Mouse (Mus musculus): ENCODE data around the gene Bcl2l1.

The Bcl2l1 gene

GRCm38 (mm10) chr2:152823770-152824169 lies 7.8 kb downstream of the Bcl2l1 start:
- no peak for DNase-seq

- no peak for DNase-seq
These were observed 10.0 kb downstream of the Bcl2l1 start for GRCm38 (mm10) chr2:152821566-152821965.

DNA sequence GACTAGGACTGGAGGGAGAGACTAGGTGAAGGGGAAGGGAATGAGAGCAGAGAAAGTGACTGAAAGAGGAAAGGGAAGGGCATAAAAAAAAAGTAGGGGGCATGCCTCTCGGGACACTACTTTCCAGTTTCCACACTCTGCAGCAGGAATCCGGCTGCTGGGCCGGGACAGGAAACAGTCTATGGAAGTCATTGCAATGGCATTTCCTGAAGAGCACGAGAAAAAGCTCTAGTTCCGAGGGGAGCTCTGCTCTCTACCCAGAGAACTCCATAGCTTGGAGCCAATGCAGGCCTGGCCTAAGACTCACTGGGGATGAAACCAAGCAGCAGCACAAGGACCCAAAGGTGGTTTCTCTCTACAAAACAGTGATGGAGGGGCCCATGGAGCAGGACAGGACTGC lies 10.5 kb downstream of the Bcl2l1 start:
- DNase-seq = peak; percentile 77

- DNase-seq = peak; percentile 86
These were observed 11.2 kb downstream of the Bcl2l1 start for GRCm38 (mm10) chr2:152820369-152820768.

GRCm38 (mm10) chr2:152819926-152820325 lies 11.6 kb downstream of the Bcl2l1 start:
- DNase-seq = no peak

GRCm38 (mm10) chr2:152819097-152819624 lies 12.4 kb downstream of the Bcl2l1 start:
- DNase-seq = peak; percentile 32

GRCm38 (mm10) chr2:152818679-152819078 lies 12.8 kb downstream of the Bcl2l1 start:
- DNase-seq = peak; percentile 70

DNA sequence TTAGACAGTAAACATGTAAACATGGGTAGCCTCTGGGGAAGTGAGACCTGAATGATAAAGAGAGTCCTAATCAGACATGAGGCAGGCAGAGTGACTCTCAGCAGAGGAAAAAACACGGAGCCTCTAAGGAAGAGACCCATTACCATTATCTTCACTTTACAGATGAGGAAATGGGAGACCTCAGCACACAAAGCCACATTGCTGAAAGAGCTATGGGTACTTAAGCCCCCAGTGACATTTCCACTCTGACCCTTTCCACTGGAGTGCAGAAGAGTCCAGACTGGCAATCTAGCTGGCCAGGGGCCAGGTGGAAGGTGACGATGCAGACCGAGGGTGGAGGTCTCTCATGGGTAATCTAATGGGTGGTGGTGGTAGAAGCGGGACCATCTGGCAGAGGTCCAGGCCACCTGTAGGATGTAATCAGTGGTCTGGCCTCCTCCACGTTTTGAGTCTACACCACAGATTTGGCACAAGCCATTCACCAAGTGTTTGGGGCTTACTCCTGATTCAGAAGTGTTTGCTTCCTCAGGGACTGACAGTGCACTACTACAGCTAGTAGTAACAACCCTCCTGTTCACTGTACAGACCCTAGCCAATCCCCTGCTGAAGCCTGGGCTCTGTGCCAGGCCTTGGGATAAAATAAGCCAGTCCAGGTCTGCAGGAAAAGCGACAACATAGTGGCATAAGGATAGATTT lies 13.8 kb downstream of the Bcl2l1 start:
- DNase-seq = peak; percentile 63

DNA sequence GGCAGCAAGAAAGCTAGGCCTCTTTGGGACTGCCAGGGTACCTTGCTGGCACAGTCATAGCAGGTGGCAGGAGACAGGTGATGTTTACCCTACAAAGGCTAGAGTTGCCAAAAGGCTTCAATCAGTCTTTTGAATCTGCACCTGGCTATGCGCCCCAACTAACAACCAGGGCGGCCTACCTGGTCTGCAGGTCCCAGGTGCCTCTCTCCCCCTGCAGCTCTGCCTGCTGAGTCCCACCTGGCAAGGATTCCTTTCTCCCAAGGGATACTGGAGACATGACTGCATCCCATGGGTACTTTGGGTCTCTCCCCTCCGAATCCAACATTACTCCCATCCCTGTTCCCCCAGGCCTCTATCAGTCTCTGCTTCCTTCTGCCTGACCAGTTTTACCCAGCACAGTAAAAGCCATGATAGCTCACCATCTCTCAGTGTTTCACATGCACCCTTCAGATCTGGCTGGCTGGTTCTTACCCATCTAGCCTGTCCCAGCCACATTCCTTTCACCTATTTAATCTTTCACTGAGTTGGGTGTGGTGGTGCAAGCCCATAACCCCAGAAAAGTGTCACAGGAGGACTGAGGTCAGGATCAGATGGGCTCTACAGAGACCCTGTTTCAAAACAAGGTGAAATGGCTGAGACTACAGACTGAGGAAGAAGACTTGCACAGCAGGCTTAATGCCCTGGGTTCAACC lies 14.7 kb downstream of the Bcl2l1 start:
- DNase-seq = peak; percentile 61

DNA sequence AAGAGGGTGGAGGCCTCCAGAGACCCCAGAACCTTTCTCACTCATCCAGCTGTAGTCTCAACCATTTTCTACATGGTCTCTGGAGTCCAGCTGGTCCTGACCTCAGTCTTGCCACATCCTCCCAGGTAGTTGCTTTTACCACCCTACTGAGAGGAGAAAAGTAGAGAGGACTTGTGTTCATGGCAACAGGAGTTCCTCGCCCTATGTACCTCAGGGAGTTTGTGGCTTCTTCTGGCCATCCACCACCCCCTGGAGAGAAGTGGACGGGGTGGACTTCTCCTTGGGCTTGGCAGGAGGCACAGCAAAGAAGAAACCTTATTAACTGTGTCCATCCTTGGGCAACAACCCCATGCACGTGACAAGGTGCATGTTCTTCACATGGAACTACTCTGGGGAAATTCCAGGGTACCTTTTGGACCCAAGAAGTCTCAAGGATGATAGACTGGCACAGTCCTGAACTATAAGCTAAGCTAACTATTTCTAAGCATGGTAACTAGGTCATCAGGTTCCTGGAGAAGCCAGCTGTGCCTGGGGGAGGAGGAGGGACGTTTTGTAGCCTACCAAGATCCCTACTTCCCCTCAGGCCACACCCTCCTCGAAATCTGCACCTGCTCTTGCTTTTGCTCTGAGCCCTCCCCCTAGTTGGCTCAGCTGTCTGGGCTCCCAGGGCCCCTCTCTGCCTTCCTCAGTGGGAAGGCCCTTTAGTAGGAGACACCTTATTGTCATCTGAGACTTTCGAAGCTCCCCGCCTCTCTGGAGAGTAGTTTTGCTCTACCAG lies 15.5 kb downstream of the Bcl2l1 start:
- DNase-seq = peak; percentile 95

- DNase-seq = peak; percentile 89
These were observed 17.2 kb downstream of the Bcl2l1 start for GRCm38 (mm10) chr2:152814213-152814874.

DNA sequence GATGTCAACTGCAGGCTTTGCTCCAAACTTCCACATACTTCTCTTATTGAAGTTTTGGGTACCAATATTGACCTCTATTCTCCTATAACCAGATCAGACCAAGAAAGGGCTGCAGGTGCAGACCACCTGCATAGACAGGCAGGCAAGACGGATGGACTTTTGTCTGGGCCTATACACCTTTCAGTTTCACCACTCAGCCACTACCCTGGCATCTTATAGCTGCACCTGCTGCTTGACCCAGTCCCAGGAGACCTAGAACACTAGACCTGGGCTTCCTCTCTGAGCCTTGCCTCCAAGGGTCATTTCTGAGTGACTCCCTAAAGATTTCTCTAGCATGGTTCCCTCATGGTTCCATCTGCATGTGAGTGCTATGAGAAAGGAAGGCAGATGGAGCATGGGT lies 18.3 kb downstream of the Bcl2l1 start:
- no peak for DNase-seq

- DNase-seq = no peak
These were observed 20.0 kb downstream of the Bcl2l1 start for GRCm38 (mm10) chr2:152811336-152812165.

DNA sequence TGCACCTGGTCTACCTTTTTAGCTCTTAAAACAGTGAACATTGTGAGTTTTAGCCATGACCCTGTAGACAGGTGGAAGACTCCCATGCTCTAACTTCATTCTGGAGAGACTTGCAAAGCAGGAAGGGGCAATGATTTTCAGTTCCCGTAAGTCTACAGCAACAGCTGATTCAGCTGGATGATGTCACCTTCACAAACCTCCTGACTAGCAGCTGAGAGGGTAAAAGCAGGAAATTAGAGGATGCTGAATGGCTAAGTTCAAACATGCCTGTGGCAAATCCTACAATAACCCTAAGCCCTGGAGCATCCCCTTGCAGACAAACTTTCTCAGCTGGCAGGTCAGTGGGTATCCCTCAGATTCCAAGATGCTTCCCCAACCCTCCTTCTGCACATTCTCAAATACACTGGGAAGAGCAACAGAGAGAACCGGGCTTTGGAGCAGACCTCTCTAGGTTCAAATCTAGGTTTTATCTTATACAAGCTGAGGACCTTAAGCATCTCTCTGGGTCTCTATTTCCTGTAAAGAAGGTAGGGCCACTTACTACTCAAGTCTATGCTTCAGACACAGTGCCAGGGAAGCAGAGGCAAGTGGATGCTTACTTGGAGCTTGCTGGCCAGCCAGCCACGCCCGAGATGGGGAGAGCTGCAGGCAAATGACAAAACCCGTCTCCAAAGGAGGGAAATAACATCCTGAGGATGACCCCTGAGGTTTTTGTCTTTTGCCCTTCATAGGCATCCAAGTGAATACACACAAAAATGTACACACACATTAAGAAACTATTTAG lies 21.2 kb downstream of the Bcl2l1 start:
- no peak for DNase-seq

GRCm38 (mm10) chr2:152808178-152808577 lies 23.4 kb downstream of the Bcl2l1 start:
- no peak for DNase-seq

DNA sequence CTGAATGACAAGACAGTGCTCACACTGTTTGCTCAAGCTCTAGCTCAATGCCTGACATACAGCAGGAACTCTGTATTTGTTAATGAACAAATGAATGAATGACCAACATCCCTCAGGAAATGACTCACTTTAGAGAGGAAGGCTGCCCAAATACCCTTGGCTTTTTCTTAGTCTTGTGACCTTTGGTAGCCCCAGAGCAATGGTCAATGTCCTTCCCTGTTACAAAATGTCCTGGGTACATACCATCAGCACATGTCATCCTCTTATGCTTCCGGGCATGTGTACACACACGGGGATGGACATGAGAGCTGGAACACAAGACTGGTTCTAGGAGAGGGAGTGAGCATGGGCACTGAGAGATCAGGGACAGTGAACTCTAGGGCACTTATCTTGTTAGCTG lies 25.5 kb downstream of the Bcl2l1 start:
- DNase-seq = peak; percentile 91

DNA sequence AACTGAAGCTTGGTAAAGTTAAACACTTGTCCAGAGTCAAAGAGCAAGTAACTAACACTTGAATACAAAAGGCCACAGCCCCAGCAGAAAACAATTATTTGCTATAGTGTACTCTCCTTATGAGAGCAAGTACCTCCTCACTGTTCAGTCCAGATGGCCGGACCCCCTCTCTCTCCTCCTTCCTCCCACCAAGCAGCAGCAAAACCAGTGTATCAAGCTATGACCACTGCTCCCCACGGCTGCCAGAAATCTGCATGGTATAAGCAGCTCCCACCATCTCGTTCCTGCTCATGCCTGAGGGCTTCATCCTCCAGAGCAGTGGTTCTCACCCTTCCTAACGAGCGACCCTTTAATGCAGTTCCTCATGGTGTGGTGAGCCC lies 26.4 kb downstream of the Bcl2l1 start:
- DNase-seq = no peak

DNA sequence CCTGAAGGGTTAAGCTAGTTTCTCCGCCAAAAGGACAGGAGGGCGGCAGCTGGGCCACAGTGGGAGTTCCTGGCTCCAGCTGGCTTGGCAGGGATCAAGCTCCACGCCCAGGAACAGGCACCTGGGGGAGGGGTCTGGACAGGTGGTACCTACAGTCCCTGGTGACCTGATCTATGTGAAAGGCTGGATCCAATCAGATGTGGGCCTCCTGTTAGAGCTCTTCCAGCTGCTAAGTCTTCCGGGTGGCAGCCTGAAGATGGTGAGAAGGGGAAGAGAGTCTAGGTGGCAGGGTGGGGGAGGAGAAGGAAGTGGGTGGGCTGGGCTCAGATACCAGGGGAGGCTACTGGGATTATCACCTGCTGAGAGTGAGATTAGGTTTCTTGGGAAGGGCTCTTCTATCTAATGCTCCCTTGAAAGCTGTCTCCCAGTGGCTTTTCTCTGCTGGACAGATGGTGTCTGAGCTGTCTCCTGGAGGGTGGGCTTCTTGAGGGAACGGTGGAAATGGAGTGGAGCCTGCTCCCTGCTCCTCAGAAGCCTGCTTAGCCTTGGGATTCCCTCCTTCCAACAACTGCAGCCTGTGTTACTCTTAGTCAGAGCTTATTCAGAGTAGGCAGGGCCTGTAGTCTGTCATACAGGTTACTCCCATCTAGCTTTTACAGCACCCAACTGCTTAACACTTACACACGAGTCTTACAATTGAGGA lies 27.0 kb downstream of the Bcl2l1 start:
- DNase-seq = peak; percentile 76

GRCm38 (mm10) chr2:152803081-152803480 lies 28.4 kb downstream of the Bcl2l1 start:
- no peak for DNase-seq

DNA sequence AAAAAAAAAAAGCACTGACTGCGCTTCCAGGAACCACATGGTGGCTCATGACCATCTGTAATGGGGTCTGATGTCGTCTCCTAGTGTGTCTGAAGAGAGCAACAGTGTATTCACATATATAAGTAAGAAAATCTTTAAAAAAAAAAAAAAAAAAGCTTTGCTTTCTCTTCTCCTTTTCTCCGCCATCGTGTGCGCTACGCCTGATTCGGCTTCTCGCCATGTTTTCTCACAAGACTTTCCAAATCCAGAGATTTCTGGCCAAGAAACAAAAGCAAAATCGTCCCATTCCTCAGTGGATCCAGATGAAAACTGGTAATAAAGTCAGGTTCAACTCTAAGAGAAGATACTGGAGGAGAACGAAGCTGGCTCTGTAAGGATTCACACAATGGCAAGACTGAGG lies 29.2 kb downstream of the Bcl2l1 start:
- no peak for DNase-seq

- no peak for DNase-seq
These were observed 30.8 kb downstream of the Bcl2l1 start for GRCm38 (mm10) chr2:152800762-152801113.
